Mouse (Mus musculus): ENCODE results near the gene Abca7.
"Not testable (repeated sequence)": the region's sequence is repeated elsewhere in the genome, so short reads cannot be mapped to it uniquely, and the experiment has no call there.

Gene Abca7

GRCm38 (mm10) chr10:80039559-80039979, 43.3 kb downstream of the Abca7 start, which contains the start of gene Polr2e:
TSS of gene Polr2e (minus strand) at chr10:80039795.
- in situ Hi-C loops (cut with MboI, MseI): no loop called here

- in situ Hi-C loops (cut with MboI, MseI): not testable (repeated sequence)
Measured at GRCm38 (mm10) chr10:80041409-80042060, 45.2 kb downstream of the Abca7 start.

GRCm38 (mm10) chr10:80044087-80044486, 47.8 kb downstream of the Abca7 start:
- in situ Hi-C loops (cut with MboI, MseI): no loop called here

GRCm38 (mm10) chr10:80045364-80045763, 49.1 kb downstream of the Abca7 start:
- in situ Hi-C loops (cut with MboI, MseI): not testable (repeated sequence)

- in situ Hi-C loops (cut with MboI, MseI): no loop called here
Measured at GRCm38 (mm10) chr10:80045766-80046165, 49.5 kb downstream of the Abca7 start.

- in situ Hi-C loops (cut with MboI, MseI): no loop called here
Measured at GRCm38 (mm10) chr10:80047041-80047565, 50.8 kb downstream of the Abca7 start, which contains the start of gene Gpx4. TSS of gene Gpx4 (plus strand) at chr10:80047166.

- in situ Hi-C loops (cut with MboI, MseI): no loop called here
Measured at GRCm38 (mm10) chr10:80048396-80048795, 52.1 kb downstream of the Abca7 start.

- in situ Hi-C loops (cut with MboI, MseI): no loop called here
Measured at GRCm38 (mm10) chr10:80048834-80049233, 52.5 kb downstream of the Abca7 start.

- in situ Hi-C loops (cut with MboI, MseI): no loop called here
Measured at GRCm38 (mm10) chr10:80050244-80050643, 54.0 kb downstream of the Abca7 start.

- in situ Hi-C loops (cut with MboI, MseI): no loop called here
Measured at GRCm38 (mm10) chr10:80050885-80051617, 54.8 kb downstream of the Abca7 start.

- in situ Hi-C loops (cut with MboI, MseI): no loop called here
Measured at GRCm38 (mm10) chr10:80051618-80052373, 55.5 kb downstream of the Abca7 start.

- in situ Hi-C loops (cut with MboI, MseI): no loop called here
Measured at GRCm38 (mm10) chr10:80052374-80052764, 56.1 kb downstream of the Abca7 start.

- in situ Hi-C loops (cut with MboI, MseI): no loop called here
Measured at GRCm38 (mm10) chr10:80053259-80053780, 57.0 kb downstream of the Abca7 start.

GRCm38 (mm10) chr10:80053831-80054815, 57.8 kb downstream of the Abca7 start:
- in situ Hi-C loops (cut with MboI, MseI): no loop called here

GRCm38 (mm10) chr10:80054911-80055310, 58.6 kb downstream of the Abca7 start:
- in situ Hi-C loops (cut with MboI, MseI): not testable (repeated sequence)

- in situ Hi-C loops (cut with MboI, MseI): no loop called here
Measured at GRCm38 (mm10) chr10:80055364-80055763, 59.1 kb downstream of the Abca7 start.

- in situ Hi-C loops (cut with MboI, MseI): no loop called here
Measured at GRCm38 (mm10) chr10:80055891-80056290, 59.6 kb downstream of the Abca7 start.

GRCm38 (mm10) chr10:80056506-80056905, 60.2 kb downstream of the Abca7 start:
- in situ Hi-C loops (cut with MboI, MseI): no loop called here

GRCm38 (mm10) chr10:80056976-80057682, 60.8 kb downstream of the Abca7 start:
- in situ Hi-C loops (cut with MboI, MseI): no loop called here
